Mouse (Mus musculus) neural tube, embryonic 13.5 days (tissue): ENCODE measurements around the gene Exoc6. TPM values are rescaled to one million over a fixed set of nuclear protein-coding genes. Genes with fewer than 3 reads are reported as not detected.

Experiments
- ATAC-seq: fragments of 200-750 bp; cut with Nextera tagmentation; 2 replicates; pipeline ENCODE4 v1.8.0; 2017; ENCODE audit warnings: low read depth, mild to moderate bottlenecking, moderate TSS enrichment, moderate library complexity
- H3K27ac ChIP-seq: fragments of 300-500 bp; sonication (generic); replicated peaks from 2 replicates; pipeline ENCODE4 v1.5.1; 2015; ENCODE audit warnings: moderate library complexity, mild to moderate bottlenecking, inconsistent platforms
- H3K27me3 ChIP-seq: fragments of 300-500 bp; sonication (generic); 2 replicates; pipeline ENCODE4 v1.6.1; 2015; ENCODE audit warnings: mild to moderate bottlenecking, inconsistent platforms
- H3K36me3 ChIP-seq: fragments of 300-500 bp; sonication (generic); 2 replicates; pipeline ENCODE4 v1.6.1; 2015; ENCODE audit warnings: mild to moderate bottlenecking, inconsistent platforms
- H3K4me1 ChIP-seq: fragments of 300-500 bp; sonication (generic); replicated peaks from 2 replicates; pipeline ENCODE4 v1.6.1; 2015; ENCODE audit warnings: inconsistent platforms
- H3K4me2 ChIP-seq: fragments of 300-500 bp; sonication (generic); 2 replicates; pipeline ENCODE4 v1.6.1; 2015; ENCODE audit warnings: inconsistent platforms, mild to moderate bottlenecking, moderate library complexity
- H3K4me3 ChIP-seq: fragments of 300-500 bp; sonication (generic); 2 replicates; pipeline ENCODE4 v1.5.1; 2015; ENCODE audit warnings: mild to moderate bottlenecking, inconsistent platforms
- H3K9ac ChIP-seq: fragments of 300-500 bp; sonication (generic); 2 replicates; pipeline ENCODE4 v1.6.1; 2015; ENCODE audit warnings: moderate library complexity, mild to moderate bottlenecking, inconsistent platforms
- H3K9me3 ChIP-seq: fragments of 300-500 bp; sonication (generic); 2 replicates; pipeline ENCODE4 v1.6.1; 2016; ENCODE audit warnings: inconsistent platforms
- WGBS: fragments of 180-500 bp; shearing (Covaris S2); methylation state at CpG from one replicate; pipeline ENCODE4 v1.1.7; 2015; 5-methylcytosine and 5-hydroxymethylcytosine counted together
- polyA plus RNA-seq: library from polyadenylated mRNA; unstranded; fragments of >200 nt; fragmentation: Nextera tagmentation; extraction: Ambion mirVana; gene quantifications from 2 replicates; pipeline ENCODE4 v1.2.1, GENCODE M21; 2015

The Exoc6 gene
- polyA plus RNA-seq, 1 experiment from 2014 or later, result 14.7 TPM

DNA sequence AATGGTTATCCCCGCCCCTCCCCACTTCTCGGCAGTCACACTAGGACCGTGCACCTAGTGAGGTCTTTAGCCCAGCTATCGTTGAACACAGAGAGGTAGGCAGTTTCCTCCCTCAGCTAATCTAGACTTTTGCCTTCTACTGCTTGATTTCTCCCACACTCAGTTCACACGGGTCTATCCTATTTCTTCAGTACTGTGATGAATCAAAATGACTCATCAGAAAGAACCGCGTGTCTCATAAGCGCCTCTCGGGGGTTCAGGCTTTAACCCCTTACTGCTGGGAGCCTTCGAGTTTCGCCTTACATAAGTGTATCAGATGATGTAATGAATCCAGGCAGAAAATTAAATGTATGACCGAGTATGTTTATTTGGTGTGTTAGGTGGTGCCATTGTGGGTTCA, 123.2 kb downstream of the Exoc6 start:
- H3K4me1 ChIP-seq, result no peaks in the 10 kb centered on the region
- H3K36me3 ChIP-seq, result no peaks in the 10 kb centered on the region
- H3K27ac ChIP-seq, result no peak overlapping the region
- no peak for ATAC-seq
- H3K9ac ChIP-seq, result no peak overlapping the region
- WGBS, result 76% methylated on average over 12 of the region's 12 CpGs
- H3K4me2 ChIP-seq, result no peak overlapping the region
- no peak overlapping the region for H3K4me3 ChIP-seq
- no peaks in the 10 kb centered on the region for H3K9me3 ChIP-seq
- no peaks in the 10 kb centered on the region for H3K27me3 ChIP-seq

DNA sequence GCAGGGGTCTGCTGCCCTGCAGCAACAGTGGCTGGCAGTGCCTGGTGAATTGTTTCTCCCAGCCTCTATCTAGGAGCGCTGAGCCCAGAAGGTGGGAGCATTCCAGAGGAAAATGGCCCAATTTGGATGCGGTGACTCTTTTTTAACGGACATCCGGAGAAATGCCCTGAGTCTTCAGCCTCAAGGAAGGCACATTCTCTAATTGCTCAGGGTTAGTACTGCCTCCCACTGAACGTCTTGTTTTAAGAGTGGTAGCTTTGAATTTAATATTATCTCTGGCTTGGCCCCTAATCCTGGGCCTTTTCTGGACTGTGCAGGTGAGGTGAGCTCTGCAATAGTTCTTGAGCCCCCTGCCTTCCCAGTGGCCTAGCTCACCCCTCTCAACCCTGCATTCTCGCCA, 135.1 kb downstream of the Exoc6 start, which contains the start of gene Cyp26c1:
Cyp26c1 (plus strand) TSS at position 301 of the 400 bp plus-strand sequence.
- Histone ChIP-seq H3K27me3 (peaks cover 92% of the 10 kb centered on the region), H3K4me1 (peaks cover 8% of the 10 kb centered on the region), H3K9me3 (no peaks in the 10 kb centered on the region), H3K4me2 (no peak within 1 kb of the TSS), H3K36me3 (no peaks in the 10 kb centered on the region), H3K27ac (no peak within 1 kb of the TSS), H3K4me3 (no peak within 1 kb of the TSS), H3K9ac (no peak within 1 kb of the TSS)
- 3% methylated on average over 6 of the region's 6 CpGs for WGBS
- no peak for ATAC-seq

DNA sequence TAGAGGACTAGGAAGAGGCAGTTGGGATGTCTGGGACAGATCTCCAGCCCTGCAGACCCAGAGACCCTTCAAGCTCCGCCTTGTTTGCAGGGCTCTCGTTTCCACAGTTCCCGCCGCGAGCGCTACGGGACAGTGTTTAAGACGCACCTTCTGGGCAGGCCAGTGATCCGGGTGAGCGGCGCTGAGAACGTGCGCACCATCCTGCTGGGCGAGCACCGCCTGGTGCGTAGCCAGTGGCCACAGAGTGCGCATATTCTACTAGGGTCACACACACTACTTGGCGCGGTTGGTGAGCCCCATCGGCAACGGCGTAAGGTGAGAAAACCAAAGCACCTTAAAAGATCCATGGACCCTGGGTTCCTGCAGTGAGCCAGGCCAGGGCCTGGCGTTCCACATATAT, 136.1 kb downstream of the Exoc6 start:
- Histone ChIP-seq H3K36me3 (no peaks in the 10 kb centered on the region), H3K9me3 (no peaks in the 10 kb centered on the region), H3K27ac (no peak overlapping the region), H3K4me2 (no peak overlapping the region), H3K4me1 (peaks cover 15% of the 10 kb centered on the region), H3K27me3 (peaks cover 98% of the 10 kb centered on the region), H3K9ac (no peak overlapping the region), H3K4me3 (no peak overlapping the region)
- WGBS, result 2% methylated on average over 23 of the region's 23 CpGs
- no peak for ATAC-seq

DNA sequence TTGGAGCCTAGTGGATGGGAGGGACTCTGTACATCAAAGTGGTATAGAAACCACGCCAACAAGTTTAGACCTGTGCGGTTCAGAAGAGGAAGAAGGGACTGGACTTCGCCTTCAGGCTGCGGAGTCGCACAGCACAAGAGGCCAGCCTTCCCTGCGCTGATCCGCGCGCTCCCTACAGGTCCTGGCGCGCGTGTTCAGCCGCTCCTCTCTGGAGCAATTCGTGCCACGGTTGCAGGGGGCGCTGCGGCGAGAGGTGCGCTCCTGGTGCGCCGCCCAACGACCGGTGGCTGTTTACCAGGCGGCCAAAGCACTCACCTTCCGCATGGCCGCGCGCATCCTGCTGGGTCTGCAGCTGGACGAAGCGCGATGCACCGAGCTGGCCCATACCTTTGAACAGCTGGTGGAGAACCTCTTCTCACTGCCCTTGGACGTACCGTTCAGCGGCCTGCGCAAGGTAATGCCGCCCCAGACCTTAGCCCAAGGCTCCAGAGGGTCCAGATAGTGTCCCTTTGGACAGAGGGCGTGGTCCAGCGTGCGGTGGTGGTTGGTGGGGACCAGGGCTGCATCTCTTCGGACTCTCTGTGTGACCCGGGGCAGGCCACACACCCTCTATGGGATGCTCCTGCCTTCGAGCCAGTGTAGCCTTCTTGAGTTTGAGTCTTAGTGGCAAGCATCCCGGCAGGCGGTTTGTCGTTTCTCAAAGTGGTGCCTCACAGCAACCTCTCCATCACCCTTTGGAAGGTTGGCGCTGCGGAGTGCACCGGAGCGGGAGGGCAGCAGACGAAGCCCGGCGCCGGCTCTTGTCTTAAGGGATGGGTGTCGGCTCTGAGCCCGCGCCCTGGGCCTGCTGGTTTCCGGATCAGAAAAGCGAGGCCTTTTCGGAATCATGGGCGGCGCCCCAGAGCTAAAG, 137.0 kb downstream of the Exoc6 start:
- Histone ChIP-seq H3K4me2 (no peak overlapping the region), H3K27me3 (peaks cover 99% of the 10 kb centered on the region), H3K9ac (no peak overlapping the region), H3K9me3 (no peaks in the 10 kb centered on the region), H3K36me3 (no peaks in the 10 kb centered on the region), H3K4me1 (peaks cover 15% of the 10 kb centered on the region), H3K4me3 (no peak overlapping the region), H3K27ac (no peak overlapping the region)
- WGBS, result 2% methylated on average over 62 of the region's 62 CpGs
- ATAC-seq, result 0 out of 2 replicates have a peak, but pooled peaks have one; percentile 36

DNA sequence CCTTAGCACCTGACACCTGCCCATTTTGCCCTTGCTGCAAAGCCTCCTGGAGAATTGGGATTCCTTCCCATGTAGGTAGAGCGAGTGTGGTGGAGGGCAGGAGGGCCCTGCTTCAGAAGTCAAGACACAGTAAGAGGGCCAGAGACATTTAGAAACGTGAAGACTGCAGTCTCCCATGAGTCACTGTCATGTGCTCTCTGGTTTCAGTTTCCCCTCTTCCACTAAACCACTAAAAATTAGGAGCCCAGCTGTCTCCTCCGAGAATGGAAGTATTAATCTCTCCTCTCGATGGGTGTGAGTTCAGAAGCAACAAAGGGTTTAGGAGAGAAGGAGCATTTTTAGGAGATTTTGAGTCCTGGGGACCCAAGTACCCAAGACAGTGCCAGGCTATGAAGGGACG, 139.3 kb downstream of the Exoc6 start:
- H3K4me3 ChIP-seq, result no peak overlapping the region
- 31% methylated on average over 5 of the region's 5 CpGs for WGBS
- H3K36me3 ChIP-seq, result no peaks in the 10 kb centered on the region
- no peak overlapping the region for H3K27ac ChIP-seq
- no peak for ATAC-seq
- peaks cover 100% of the 10 kb centered on the region for H3K27me3 ChIP-seq
- H3K4me2 ChIP-seq, result no peak overlapping the region
- H3K9ac ChIP-seq, result no peak overlapping the region
- peaks cover 26% of the 10 kb centered on the region for H3K4me1 ChIP-seq
- no peaks in the 10 kb centered on the region for H3K9me3 ChIP-seq

DNA sequence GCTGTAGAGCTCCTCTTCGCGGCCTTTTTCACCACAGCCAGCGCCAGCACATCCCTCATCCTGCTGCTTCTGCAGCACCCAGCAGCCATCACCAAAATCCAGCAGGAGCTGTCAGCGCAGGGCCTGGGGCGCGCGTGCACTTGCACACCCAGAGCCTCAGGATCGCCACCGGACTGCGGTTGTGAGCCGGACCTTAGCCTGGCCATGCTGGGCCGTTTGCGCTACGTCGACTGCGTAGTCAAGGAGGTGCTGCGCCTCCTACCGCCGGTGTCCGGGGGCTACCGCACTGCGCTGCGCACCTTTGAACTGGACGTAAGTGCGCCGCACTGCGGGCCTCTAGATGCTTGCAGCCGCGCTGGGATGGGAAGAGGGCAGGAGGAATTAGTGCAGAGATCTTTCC, 140.5 kb downstream of the Exoc6 start:
- no peak for ATAC-seq
- H3K9ac ChIP-seq, result no peak overlapping the region
- H3K27me3 ChIP-seq, result peaks cover 100% of the 10 kb centered on the region
- 2% methylated on average over 29 of the region's 29 CpGs for WGBS
- peaks cover 26% of the 10 kb centered on the region for H3K4me1 ChIP-seq
- H3K4me3 ChIP-seq, result peak overlapping the region; percentile 15; the same call in 1 of the 2 replicates
- no peaks in the 10 kb centered on the region for H3K36me3 ChIP-seq
- no peak overlapping the region for H3K27ac ChIP-seq
- no peaks in the 10 kb centered on the region for H3K9me3 ChIP-seq
- H3K4me2 ChIP-seq, result peak overlapping the region; percentile 38

DNA sequence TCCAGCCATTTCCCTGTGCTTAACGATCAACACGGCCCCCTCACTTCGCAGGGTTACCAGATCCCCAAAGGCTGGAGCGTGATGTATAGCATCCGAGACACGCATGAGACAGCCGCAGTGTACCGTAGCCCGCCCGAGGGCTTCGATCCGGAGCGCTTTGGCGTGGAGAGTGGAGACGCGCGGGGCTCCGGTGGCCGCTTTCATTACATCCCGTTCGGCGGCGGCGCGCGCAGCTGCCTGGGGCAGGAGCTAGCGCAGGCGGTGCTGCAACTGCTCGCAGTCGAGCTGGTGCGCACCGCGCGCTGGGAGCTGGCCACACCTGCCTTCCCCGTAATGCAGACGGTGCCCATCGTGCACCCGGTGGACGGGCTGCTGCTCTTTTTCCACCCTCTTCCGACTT, 142.7 kb downstream of the Exoc6 start:
- Histone ChIP-seq H3K27ac (no peak overlapping the region), H3K4me2 (peak overlapping the region; percentile 60), H3K4me3 (peak overlapping the region; percentile 36), H3K27me3 (peaks cover 100% of the 10 kb centered on the region), H3K9me3 (no peaks in the 10 kb centered on the region), H3K9ac (peak overlapping the region; percentile 31; the same call in 1 of the 2 replicates), H3K36me3 (no peaks in the 10 kb centered on the region), H3K4me1 (peaks cover 39% of the 10 kb centered on the region)
- ATAC-seq, result peak; percentile 75
- WGBS, result 0% methylated on average over 40 of the region's 40 CpGs

DNA sequence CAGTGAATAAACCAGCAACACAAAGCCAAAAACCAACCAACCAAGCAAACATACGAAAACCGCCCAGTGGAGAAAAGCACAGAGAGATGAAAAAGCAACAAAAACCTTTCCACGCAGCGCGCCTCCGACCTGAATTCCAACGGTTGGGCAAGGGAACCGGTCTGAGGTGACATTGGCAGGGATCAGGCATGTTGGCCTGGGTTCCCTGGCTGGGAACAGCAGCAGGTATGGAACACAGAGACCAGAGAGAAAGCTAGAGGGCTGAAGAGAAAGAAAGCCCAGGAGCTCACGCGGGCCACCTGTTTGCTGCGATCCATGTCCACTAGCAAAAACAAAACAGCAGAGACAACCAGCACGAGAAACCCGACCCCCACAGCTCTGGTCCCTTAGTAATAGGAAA, 144.9 kb downstream of the Exoc6 start:
- Histone ChIP-seq H3K4me1 (peaks cover 53% of the 10 kb centered on the region), H3K9me3 (no peaks in the 10 kb centered on the region), H3K9ac (no peak overlapping the region), H3K4me3 (no peak overlapping the region), H3K27ac (no peak overlapping the region), H3K36me3 (no peaks in the 10 kb centered on the region), H3K4me2 (no peak overlapping the region), H3K27me3 (peaks cover 100% of the 10 kb centered on the region)
- 18% methylated on average over 13 of the region's 13 CpGs for WGBS
- no peak for ATAC-seq

DNA sequence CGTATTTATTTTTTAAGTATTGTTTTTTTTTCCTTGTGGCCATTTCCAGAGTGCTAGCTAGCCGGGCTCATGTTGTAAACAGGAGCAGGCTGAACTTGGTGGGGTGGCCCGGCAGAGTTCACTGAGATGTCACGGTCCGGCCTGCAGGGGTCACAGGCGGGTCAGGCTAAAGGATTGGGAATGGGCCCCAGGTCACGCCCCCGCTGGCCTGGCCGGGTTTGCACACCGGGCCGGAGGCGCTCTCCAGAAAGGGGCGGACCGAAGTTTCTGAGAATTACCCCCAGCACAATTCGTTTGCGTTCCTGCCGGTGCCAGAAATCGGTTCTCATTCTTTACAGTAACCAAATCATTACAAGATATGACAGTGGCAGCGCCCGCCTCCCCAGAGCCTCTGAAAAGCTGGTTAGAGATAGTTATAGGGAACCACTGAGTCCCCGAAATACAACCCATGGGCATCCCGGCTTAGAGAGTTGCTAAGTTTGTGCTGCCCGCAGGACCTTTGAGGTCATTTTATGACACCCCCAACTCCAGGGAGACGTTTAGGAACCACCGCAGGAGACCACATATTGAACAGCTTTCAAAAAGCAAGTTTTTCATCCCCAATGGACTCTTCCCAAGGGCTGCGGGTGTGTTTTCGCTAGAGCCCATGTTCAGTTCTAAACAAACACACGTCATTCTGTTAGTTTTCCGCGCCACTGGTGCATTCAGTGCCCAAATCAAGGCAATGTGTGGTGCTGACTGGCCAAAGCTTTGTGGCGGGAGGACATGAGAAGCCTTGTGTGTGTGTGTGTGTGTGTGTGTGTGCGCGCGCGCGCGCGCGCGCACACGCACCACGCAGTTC, 145.8 kb downstream of the Exoc6 start:
- Histone ChIP-seq H3K4me1 (peaks cover 47% of the 10 kb centered on the region), H3K9ac (no peak overlapping the region), H3K4me3 (no peak overlapping the region), H3K27ac (no peak overlapping the region), H3K27me3 (peaks cover 100% of the 10 kb centered on the region), H3K36me3 (no peaks in the 10 kb centered on the region), H3K4me2 (peak overlapping the region; percentile 26), H3K9me3 (no peaks in the 10 kb centered on the region)
- no peak for ATAC-seq
- WGBS, result 2% methylated on average over 42 of the region's 42 CpGs

DNA sequence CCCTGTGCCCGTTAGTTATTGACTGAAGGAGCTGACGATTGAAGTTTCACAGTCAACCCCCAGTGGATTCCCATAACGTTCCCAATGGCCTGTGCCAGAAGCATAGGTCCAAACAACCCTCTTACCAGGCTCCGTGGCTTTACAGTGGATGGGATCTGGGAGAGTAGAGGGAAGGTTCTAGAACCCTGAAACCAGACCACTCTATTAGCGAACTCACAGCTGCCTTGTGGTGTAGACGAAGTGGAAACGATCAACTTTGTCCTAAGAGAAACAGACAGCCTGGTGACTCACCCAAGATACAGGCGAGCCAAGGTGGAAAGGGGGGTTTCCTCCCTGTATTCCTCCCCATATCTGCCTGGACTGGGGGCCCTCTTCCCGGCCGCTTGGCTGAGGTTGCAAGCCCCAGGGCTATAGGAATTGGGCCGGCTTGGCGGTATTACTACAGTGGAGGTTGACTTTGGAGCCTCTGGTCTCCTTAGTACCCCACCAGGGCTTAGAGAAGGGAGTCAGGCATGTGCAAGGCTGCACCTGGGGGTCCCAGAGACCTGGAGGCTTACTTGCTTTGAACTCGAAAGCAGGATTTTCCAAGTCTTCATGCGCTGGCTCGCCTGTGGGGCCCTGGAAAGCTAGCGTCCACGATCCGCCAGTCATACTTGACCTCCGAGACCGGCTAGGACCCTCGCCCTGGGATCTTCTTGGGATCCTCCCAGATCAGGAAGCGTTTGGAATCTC, 146.6 kb downstream of the Exoc6 start:
- H3K27ac ChIP-seq, result no peak overlapping the region
- H3K4me1 ChIP-seq, result peaks cover 47% of the 10 kb centered on the region
- no peak for ATAC-seq
- H3K9me3 ChIP-seq, result no peaks in the 10 kb centered on the region
- 1% methylated on average over 22 of the region's 22 CpGs for WGBS
- H3K4me2 ChIP-seq, result peak overlapping the region; percentile 46
- peaks cover 100% of the 10 kb centered on the region for H3K27me3 ChIP-seq
- no peak overlapping the region for H3K9ac ChIP-seq
- H3K36me3 ChIP-seq, result no peaks in the 10 kb centered on the region
- peak overlapping the region; percentile 32 for H3K4me3 ChIP-seq

DNA sequence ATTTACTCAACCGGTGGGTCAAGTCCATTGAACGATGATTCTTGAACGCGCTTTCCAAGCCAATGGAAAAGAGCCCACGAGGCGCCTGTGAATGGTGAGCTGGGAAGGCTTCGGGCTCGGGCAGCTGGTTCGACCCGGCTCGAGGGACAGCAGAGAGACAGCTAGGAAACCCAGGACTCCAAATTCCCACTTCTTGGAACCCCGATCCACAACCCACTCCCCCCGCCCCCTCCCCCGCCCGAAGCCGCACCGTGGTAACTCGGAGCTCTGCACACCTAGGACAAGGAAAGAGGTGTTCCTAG, 147.1 kb downstream of the Exoc6 start:
- H3K4me1 ChIP-seq, result peaks cover 47% of the 10 kb centered on the region

More for the DNA sequence above, 147.1 kb downstream of the Exoc6 start:
- ATAC-seq, result no peak
- peak overlapping the region; percentile 46 for H3K4me2 ChIP-seq
- peaks cover 100% of the 10 kb centered on the region for H3K27me3 ChIP-seq
- H3K4me3 ChIP-seq, result peak overlapping the region; percentile 32
- H3K9ac ChIP-seq, result no peak overlapping the region
- H3K27ac ChIP-seq, result no peak overlapping the region
- H3K36me3 ChIP-seq, result no peaks in the 10 kb centered on the region
- no peaks in the 10 kb centered on the region for H3K9me3 ChIP-seq
- under 1% methylated on average over 18 of the region's 18 CpGs for WGBS
